9 mouse cellular contexts compared by ENCODE assay signal in the genomic region with DNA sequence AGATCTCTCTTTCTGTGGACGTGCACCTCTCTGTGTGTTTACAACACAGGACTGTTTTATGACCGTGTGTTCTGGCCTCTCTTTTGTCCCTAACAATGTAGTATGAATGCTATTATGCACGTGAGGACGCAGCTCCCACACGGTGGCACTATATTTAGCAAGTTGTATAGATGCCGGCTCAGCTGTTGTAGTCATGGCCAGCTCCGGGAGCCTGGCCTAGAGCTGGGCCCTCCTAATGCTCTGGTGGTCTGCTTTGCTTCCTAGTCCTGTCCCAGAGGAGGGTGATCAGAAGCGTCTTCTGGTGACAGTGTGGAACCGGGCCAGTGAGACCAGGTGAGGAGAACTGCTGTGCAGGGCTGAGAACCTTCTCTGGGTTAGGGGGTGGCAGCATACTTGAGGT. TPM values are rescaled to one million over a fixed set of nuclear protein-coding genes. Genes with fewer than 3 reads are reported as not detected.
DNase-seq lines count a peak whose midpoint lies in the region; ATAC-seq and TF ChIP-seq lines count a peak whose summit lies in the region.
"Had no signal": no experiment of that assay in that cellular context is flagged by ENCODE, and none has a peak within 500 bp of the region (broad histone marks: within the 10 kb centered on the region; RNA-seq: fewer than 3 reads in every experiment).

No protein-coding gene starts in this region.

- no peaks in the 10 kb centered on the region for H3K36me3 ChIP-seq in heart, adult 2 months (ENCODE audit: control insufficient read depth, insufficient read depth, low read length)
- H3K36me3 ChIP-seq in midbrain, embryonic 10.5 days: no peaks in the 10 kb centered on the region
- no peaks in the 10 kb centered on the region; the same call in 1 of the 2 replicates for H3K36me3 ChIP-seq in midbrain, embryonic 11.5 days (ENCODE audit: control insufficient read depth, insufficient read depth, low read length)
- H3K36me3 ChIP-seq in hindbrain, postnatal 0 days (ENCODE audit: insufficient read depth, low read length): no peaks in the 10 kb centered on the region
- H3K36me3 ChIP-seq in neural tube, embryonic 15.5 days: no peaks in the 10 kb centered on the region

- no peak for ATAC-seq in midbrain, embryonic 11.5 days (ENCODE audit: low FRiP score)
- ATAC-seq in hindbrain, postnatal 0 days: peak; percentile 46
- peak; percentile 51; the same call in 1 of the 2 replicates for ATAC-seq in neural tube, embryonic 15.5 days (ENCODE audit: low FRiP score)

- no peaks in the 10 kb centered on the region for H3K79me2 ChIP-seq in heart, adult 2 months (replicated peaks; ENCODE audit: control insufficient read depth, insufficient read depth, low read length)

- H3K4me3 ChIP-seq in heart, adult 2 months: no peak overlapping the region
- H3K4me3 ChIP-seq in midbrain, embryonic 10.5 days: no peak overlapping the region
- no peak overlapping the region for H3K4me3 ChIP-seq in midbrain, embryonic 11.5 days (ENCODE audit: low read depth, low read length)
- no peak overlapping the region for H3K4me3 ChIP-seq in hindbrain, postnatal 0 days (ENCODE audit: low read length)
- no peak overlapping the region for H3K4me3 ChIP-seq in neural tube, embryonic 15.5 days (replicated peaks)

- H3K9ac ChIP-seq in heart, adult 2 months (ENCODE audit: low read depth, low read length): no peak overlapping the region
- no peak overlapping the region for H3K9ac ChIP-seq in midbrain, embryonic 11.5 days (ENCODE audit: low read length)
- no peak overlapping the region for H3K9ac ChIP-seq in hindbrain, postnatal 0 days (replicated peaks; ENCODE audit: low read length)
- no peak overlapping the region for H3K9ac ChIP-seq in neural tube, embryonic 15.5 days (replicated peaks)

- H3K4me1 ChIP-seq in heart, adult 2 months (ENCODE audit: control insufficient read depth, insufficient read depth, low read length): peaks cover 23% of the 10 kb centered on the region
- peaks cover 20% of the 10 kb centered on the region for H3K4me1 ChIP-seq in midbrain, embryonic 10.5 days
- peaks cover 4% of the 10 kb centered on the region; the same call in 1 of the 2 replicates for H3K4me1 ChIP-seq in midbrain, embryonic 11.5 days (ENCODE audit: control insufficient read depth, insufficient read depth, low read length)
- H3K4me1 ChIP-seq in hindbrain, postnatal 0 days (ENCODE audit: insufficient read depth, low read length): peaks cover 23% of the 10 kb centered on the region
- peaks cover 33% of the 10 kb centered on the region for H3K4me1 ChIP-seq in neural tube, embryonic 15.5 days

- no peak overlapping the region for H3K4me2 ChIP-seq in midbrain, embryonic 11.5 days
- H3K4me2 ChIP-seq in hindbrain, postnatal 0 days (ENCODE audit: low read depth, low read length): no peak overlapping the region
- H3K4me2 ChIP-seq in neural tube, embryonic 15.5 days: no peak overlapping the region

- peak; percentile 63 for TF ChIP-seq CTCF in heart, adult 2 months (IDR thresholded peaks at IDR 0.05)
- peak; percentile 64 for TF ChIP-seq CTCF in hindbrain, postnatal 0 days (IDR thresholded peaks at IDR 0.05; ENCODE audit: low read depth)

- H3K9me3 ChIP-seq in midbrain, embryonic 10.5 days (replicated peaks): no peaks in the 10 kb centered on the region
- H3K9me3 ChIP-seq in midbrain, embryonic 11.5 days (ENCODE audit: control insufficient read depth, low read length): no peaks in the 10 kb centered on the region
- no peaks in the 10 kb centered on the region for H3K9me3 ChIP-seq in hindbrain, postnatal 0 days (ENCODE audit: low read length)
- H3K9me3 ChIP-seq in neural tube, embryonic 15.5 days (replicated peaks): no peaks in the 10 kb centered on the region

- intact Hi-C loops in heart, adult 2 months (cut with DNase I): loop anchor here (2.0 to 5.0 kb wide), 3 partner anchors 43 to 155 kb away; no protein-coding TSS in a partner anchor
- intact Hi-C loops in heart, postnatal 36 days (cut with DNase I): loop anchor here (5.0 kb wide), 1 partner anchor 85 kb away; no protein-coding TSS in a partner anchor

- TF ChIP-seq POLR2A in heart, adult 2 months (IDR thresholded peaks at IDR 0.05; ENCODE audit: insufficient read depth, low read depth, low read length): no peak

- H3K27me3 ChIP-seq in heart, adult 2 months (ENCODE audit: control insufficient read depth, insufficient read depth, low read length): no peaks in the 10 kb centered on the region
- H3K27me3 ChIP-seq in midbrain, embryonic 10.5 days (ENCODE audit: low read depth, poor library complexity, severe bottlenecking): no peaks in the 10 kb centered on the region
- H3K27me3 ChIP-seq in midbrain, embryonic 11.5 days (ENCODE audit: control insufficient read depth, insufficient read depth, low read length): no peaks in the 10 kb centered on the region
- no peaks in the 10 kb centered on the region for H3K27me3 ChIP-seq in hindbrain, postnatal 0 days (ENCODE audit: insufficient read depth, low read length)
- H3K27me3 ChIP-seq in neural tube, embryonic 15.5 days (replicated peaks): no peaks in the 10 kb centered on the region

- no peak for TF ChIP-seq EP300 in heart, adult 2 months (IDR thresholded peaks at IDR 0.05; ENCODE audit: insufficient read depth, low read depth, low read length)

- peak overlapping the region; percentile 24 for H3K27ac ChIP-seq in heart, adult 2 months
- H3K27ac ChIP-seq in midbrain, embryonic 10.5 days (replicated peaks): peak overlapping the region; percentile 65; the same call in 1 of the 2 replicates
- no peak overlapping the region for H3K27ac ChIP-seq in midbrain, embryonic 11.5 days (ENCODE audit: low read depth, low read length)
- peak overlapping the region; percentile 49; the same call in 1 of the 2 replicates for H3K27ac ChIP-seq in hindbrain, postnatal 0 days
- peak overlapping the region; percentile 66 for H3K27ac ChIP-seq in neural tube, embryonic 15.5 days (replicated peaks)

- WGBS in heart, adult 2 months: 19% methylated on average over 9 of the region's 9 CpGs
- 78% methylated on average over 9 of the region's 9 CpGs for WGBS in midbrain, embryonic 10.5 days
- 77% methylated on average over 9 of the region's 9 CpGs for WGBS in midbrain, embryonic 11.5 days
- WGBS in hindbrain, postnatal 0 days: 13% methylated on average over 9 of the region's 9 CpGs
- 18% methylated on average over 9 of the region's 9 CpGs for WGBS in neural tube, embryonic 15.5 days

- no peak for DNase-seq in heart, adult 2 months
- DNase-seq in heart, postnatal 36 days: no peak
- no peak for DNase-seq in midbrain, embryonic 10.5 days (ENCODE audit: low spot score)
- DNase-seq in midbrain, embryonic 11.5 days (ENCODE audit: low spot score, missing footprints): no peak
- DNase-seq in hindbrain, postnatal 0 days (ENCODE audit: low spot score): peak; percentile 74
- DNase-seq in thymus, postnatal 25 days: no peak
- no peak for DNase-seq in thymus, postnatal 14 days
- DNase-seq: lung, postnatal 36 days had no signal

RNA-seq across cellular contexts. Expression of gene Rgs3, which starts 47.7 kb away (rescaled TPM):
- total RNA-seq in heart, adult 2 months (2021): 10 to 100 TPM; 23.5 to 33.7 TPM
- 48.1 and 49.4 TPM in 2 replicates for polyA plus RNA-seq in heart, adult 2 months (2012; rRNA removed)
- 10 to 100 TPM; 26.8 to 37.1 TPM for total RNA-seq in heart, postnatal 36 days (2021)
- 29.4 and 41.1 TPM in 2 replicates for polyA plus RNA-seq in midbrain, embryonic 10.5 days (2016; fragmentation: Nextera tagmentation; extraction: Ambion mirVana)
- 22.3 and 23.9 TPM in 2 replicates for polyA plus RNA-seq in midbrain, embryonic 11.5 days (2014; fragmentation: Nextera tagmentation; extraction: Ambion mirVana)
- total RNA-seq in hindbrain, postnatal 0 days (2014; rRNA removed): 71.0 and 71.9 TPM in 2 replicates
- polyA plus RNA-seq in hindbrain, postnatal 0 days (2015; fragmentation: Nextera tagmentation; extraction: Ambion mirVana): 44.3 and 44.6 TPM in 2 replicates
- polyA plus RNA-seq in neural tube, embryonic 15.5 days (2015; fragmentation: Nextera tagmentation; extraction: Ambion mirVana): 49.2 and 53.8 TPM in 2 replicates
